Mouse (Mus musculus): ENCODE data around the gene Trnp1.
"Not testable (repeated sequence)": the region's sequence is repeated elsewhere in the genome, so short reads cannot be mapped to it uniquely, and the experiment has no call there.

Trnp1 gene

GRCm38 (mm10) chr4:133498160-133498724, at the start of gene Trnp1:
Trnp1 (minus strand) TSS chr4:133498550.
- DNase-seq (ENCODE audit: low read depth, low spot score) = peak; percentile 76

GRCm38 (mm10) chr4:133545272-133546231, 47.2 kb upstream of the Trnp1 start, which contains the start of gene Nudc:
Nudc (minus strand) TSS chr4:133545996.
- DNase-seq (ENCODE audit: low read depth, low spot score) = peak; percentile 96

- no peak for DNase-seq (ENCODE audit: low read depth, low spot score)
Observed at GRCm38 (mm10) chr4:133536652-133537051, 38.3 kb upstream of the Trnp1 start.

- no peak for DNase-seq (ENCODE audit: low read depth, low spot score)
Observed at GRCm38 (mm10) chr4:133536081-133536480, 37.7 kb upstream of the Trnp1 start.

GRCm38 (mm10) chr4:133532777-133533176, 34.4 kb upstream of the Trnp1 start:
- no peak for DNase-seq (ENCODE audit: low read depth, low spot score)

GRCm38 (mm10) chr4:133527788-133528187, 29.4 kb upstream of the Trnp1 start:
- no peak for DNase-seq (ENCODE audit: low read depth, low spot score)

GRCm38 (mm10) chr4:133521502-133521901, 23.2 kb upstream of the Trnp1 start:
- DNase-seq (ENCODE audit: low read depth, low spot score) = no peak

- no peak for DNase-seq (ENCODE audit: low read depth, low spot score)
Observed at GRCm38 (mm10) chr4:133519369-133519665, 21.0 kb upstream of the Trnp1 start.

GRCm38 (mm10) chr4:133518601-133519368, 20.4 kb upstream of the Trnp1 start, which contains the start of gene Kdf1:
Kdf1 (plus strand) TSS chr4:133518963.
- no peak for DNase-seq (ENCODE audit: low read depth, low spot score)

- DNase-seq (ENCODE audit: low read depth, low spot score) = peak; percentile 66
Observed at GRCm38 (mm10) chr4:133512972-133513371, 14.6 kb upstream of the Trnp1 start.

GRCm38 (mm10) chr4:133512511-133512910, 14.2 kb upstream of the Trnp1 start:
- DNase-seq (ENCODE audit: low read depth, low spot score) = not testable (repeated sequence)

- DNase-seq (ENCODE audit: low read depth, low spot score) = no peak
Observed at GRCm38 (mm10) chr4:133511050-133511449, 12.7 kb upstream of the Trnp1 start.

GRCm38 (mm10) chr4:133508990-133509389, 10.6 kb upstream of the Trnp1 start:
- DNase-seq (ENCODE audit: low read depth, low spot score) = no peak

- no peak for DNase-seq (ENCODE audit: low read depth, low spot score)
Observed at GRCm38 (mm10) chr4:133506573-133506972, 8.2 kb upstream of the Trnp1 start.

GRCm38 (mm10) chr4:133504755-133505485, 6.6 kb upstream of the Trnp1 start:
- DNase-seq (ENCODE audit: low read depth, low spot score) = no peak

GRCm38 (mm10) chr4:133504300-133504699, 6.0 kb upstream of the Trnp1 start:
- no peak for DNase-seq (ENCODE audit: low read depth, low spot score)

- no peak for DNase-seq (ENCODE audit: low read depth, low spot score)
Observed at GRCm38 (mm10) chr4:133501514-133501913, 3.2 kb upstream of the Trnp1 start.

GRCm38 (mm10) chr4:133497461-133498159, 740 bp downstream of the Trnp1 start:
- no peak for DNase-seq (ENCODE audit: low read depth, low spot score)

- no peak for DNase-seq (ENCODE audit: low read depth, low spot score)
Observed at GRCm38 (mm10) chr4:133496738-133497445, 1.5 kb downstream of the Trnp1 start.

- no peak for DNase-seq (ENCODE audit: low read depth, low spot score)
Observed at GRCm38 (mm10) chr4:133495711-133496110, 2.6 kb downstream of the Trnp1 start.

Data from forelimb bud, embryonic 11.5 days (tissue).